Mouse (Mus musculus) E14TG2a.4 (cell line): ENCODE results near the gene Pros1.

Experiments used
- CTCF ChIP-seq: conservative IDR thresholded peaks from 2 replicates; pipeline ENCODE4 v1.5.1; 2014; ENCODE audit warnings: low read length
- POU5F1 ChIP-seq: IDR thresholded peaks from 2 replicates; pipeline ENCODE4 v1.6.1; 2014; ENCODE audit warnings: low read length, borderline replicate concordance

DNA sequence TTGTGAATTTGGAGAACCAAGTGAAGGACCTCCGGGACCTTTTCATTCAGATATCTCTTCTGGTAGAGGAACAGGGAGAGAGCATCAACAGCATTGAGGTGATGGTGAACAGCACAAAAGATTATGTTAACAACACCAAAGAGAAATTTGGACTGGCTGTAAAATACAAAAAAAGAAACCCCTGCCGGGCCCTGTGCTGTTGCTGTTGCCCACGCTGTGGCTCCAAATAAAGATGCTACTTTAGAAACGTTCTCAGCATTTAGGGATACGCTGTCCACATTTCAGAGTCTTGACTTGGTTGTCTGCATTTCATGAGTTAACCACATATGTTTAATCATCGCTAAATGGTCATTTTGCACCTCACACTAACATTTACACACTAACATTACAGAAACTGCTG lies 31.6 kb upstream of the Pros1 start:
- TF ChIP-seq CTCF, result no peak
- TF ChIP-seq POU5F1, result no peak
